Mouse (Mus musculus): ENCODE measurements at regions not wholly inside any gene's neighbourhood (a gene's known extent, or its start where the extent isn't known, plus 50 kb on each side); places are given as distances from the start of the nearest gene placed in this dataset.
"Not testable (repeated sequence)": the region's sequence is repeated elsewhere in the genome, so short reads cannot be mapped to it uniquely, and the experiment has no call there.

DNA sequence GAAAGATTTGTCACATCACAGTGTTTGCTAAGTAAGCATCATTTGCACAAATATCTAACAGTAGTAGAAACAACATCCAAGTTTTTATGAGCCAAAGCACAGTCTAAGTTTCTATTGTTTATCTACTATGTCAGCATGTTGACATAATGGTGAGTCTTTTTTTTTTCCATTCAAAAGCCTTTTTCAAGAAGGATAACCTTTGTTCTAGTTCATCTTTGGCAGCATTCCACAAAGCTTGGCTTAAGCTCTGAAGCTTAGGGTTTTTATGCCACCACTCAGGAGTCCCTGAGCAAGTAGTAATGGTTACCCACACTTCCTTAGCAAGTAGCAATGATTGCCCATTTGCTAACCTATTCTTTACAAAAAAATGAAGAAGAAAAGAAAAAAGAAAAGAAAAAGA, 198.8 kb downstream of the Sgo2b start:
- TF ChIP-seq CTCF (IDR thresholded peaks at IDR 0.05; ENCODE audit: low read depth) = no peak
- Histone ChIP-seq H3K9me3 (ENCODE audit: control insufficient read depth) (no peaks in the 10 kb centered on the region), H3K4me3 (ENCODE audit: low read depth, low read length) (no peak overlapping the region), H3K4me2 (replicated peaks; ENCODE audit: low read depth) (no peak overlapping the region), H3K27ac (ENCODE audit: low read depth, low read length) (no peak overlapping the region), H3K36me3 (ENCODE audit: control insufficient read depth, insufficient read depth) (no peaks in the 10 kb centered on the region), H3K9ac (ENCODE audit: low read depth, low read length) (no peak overlapping the region), H3K4me1 (replicated peaks; ENCODE audit: control insufficient read depth, insufficient read depth, low read length) (no peaks in the 10 kb centered on the region), H3K27me3 (replicated peaks; ENCODE audit: control insufficient read depth, insufficient read depth, low read length) (no peaks in the 10 kb centered on the region)
- ATAC-seq = no peak

DNA sequence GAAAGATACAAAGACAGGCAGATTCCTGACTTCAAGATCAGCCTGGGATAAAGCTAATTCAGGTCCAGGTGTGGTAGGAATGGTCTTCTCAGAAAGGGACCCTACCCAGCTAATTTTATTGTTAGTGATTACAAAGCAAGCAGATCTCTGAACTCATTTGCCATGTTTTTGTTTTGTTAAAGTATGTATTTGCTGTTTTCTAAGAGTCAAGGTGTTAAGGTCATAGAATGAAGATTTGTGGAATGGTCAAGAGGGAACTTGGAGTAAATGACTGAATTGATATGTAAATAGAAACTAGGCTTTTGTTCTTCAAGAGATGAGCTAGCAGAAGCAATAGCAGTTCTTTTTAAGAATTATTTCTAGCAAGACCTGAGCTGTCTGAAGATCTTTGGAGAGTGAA, 217.6 kb downstream of the Sgo2b start:
- Histone ChIP-seq H3K36me3 (ENCODE audit: control insufficient read depth, insufficient read depth) (no peaks in the 10 kb centered on the region), H3K27ac (ENCODE audit: low read depth, low read length) (no peak overlapping the region), H3K4me2 (replicated peaks; ENCODE audit: low read depth) (no peak overlapping the region), H3K9me3 (ENCODE audit: control insufficient read depth) (no peaks in the 10 kb centered on the region), H3K4me1 (replicated peaks; ENCODE audit: control insufficient read depth, insufficient read depth, low read length) (no peaks in the 10 kb centered on the region), H3K9ac (ENCODE audit: low read depth, low read length) (no peak overlapping the region), H3K27me3 (replicated peaks; ENCODE audit: control insufficient read depth, insufficient read depth, low read length) (no peaks in the 10 kb centered on the region), H3K4me3 (ENCODE audit: low read depth, low read length) (no peak overlapping the region)
- TF ChIP-seq CTCF (IDR thresholded peaks at IDR 0.05; ENCODE audit: low read depth) = no peak
- ATAC-seq = no peak

DNA sequence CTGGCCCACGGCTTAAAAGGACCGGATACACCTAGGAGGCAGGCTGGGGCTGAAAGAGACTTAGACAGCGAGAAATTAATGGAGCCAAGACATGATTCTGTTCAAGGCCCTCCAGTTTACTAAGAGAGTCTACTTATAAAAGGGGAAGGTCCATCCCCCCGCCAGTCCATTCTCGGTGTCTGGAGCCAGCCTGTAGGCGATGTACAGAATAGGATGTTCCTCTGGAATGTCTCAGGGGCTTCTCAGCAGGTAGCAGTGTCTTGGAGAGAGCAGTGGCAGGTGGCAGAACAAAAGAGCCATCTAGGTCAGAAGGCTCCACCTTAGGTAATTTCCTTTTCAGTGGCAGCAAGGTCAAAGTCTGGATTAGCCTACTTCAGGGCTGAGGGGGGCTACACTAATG, 221.3 kb downstream of the Sgo2b start:
- H3K9me3 ChIP-seq (ENCODE audit: control insufficient read depth); H3K36me3 ChIP-seq (ENCODE audit: control insufficient read depth, insufficient read depth); ATAC-seq; H3K4me2 ChIP-seq (replicated peaks; ENCODE audit: low read depth); H3K27ac ChIP-seq (ENCODE audit: low read depth, low read length); H3K9ac ChIP-seq (ENCODE audit: low read depth, low read length); H3K4me3 ChIP-seq (ENCODE audit: low read depth, low read length); H3K27me3 ChIP-seq (replicated peaks; ENCODE audit: control insufficient read depth, insufficient read depth, low read length); H3K4me1 ChIP-seq (replicated peaks; ENCODE audit: control insufficient read depth, insufficient read depth, low read length): not testable (repeated sequence)
- 91% methylated on average over 6 of the region's 6 CpGs for WGBS
